Mouse (Mus musculus): ENCODE data around the gene Gm10160. TPM values are rescaled to one million over a fixed set of nuclear protein-coding genes. Genes with fewer than 3 reads are reported as not detected.
"Not testable (repeated sequence)": the region's sequence is repeated elsewhere in the genome, so short reads cannot be mapped to it uniquely, and the experiment has no call there.

Gm10160 gene
- polyA plus RNA-seq, 1 experiment from 2014 or later = not detected

DNA sequence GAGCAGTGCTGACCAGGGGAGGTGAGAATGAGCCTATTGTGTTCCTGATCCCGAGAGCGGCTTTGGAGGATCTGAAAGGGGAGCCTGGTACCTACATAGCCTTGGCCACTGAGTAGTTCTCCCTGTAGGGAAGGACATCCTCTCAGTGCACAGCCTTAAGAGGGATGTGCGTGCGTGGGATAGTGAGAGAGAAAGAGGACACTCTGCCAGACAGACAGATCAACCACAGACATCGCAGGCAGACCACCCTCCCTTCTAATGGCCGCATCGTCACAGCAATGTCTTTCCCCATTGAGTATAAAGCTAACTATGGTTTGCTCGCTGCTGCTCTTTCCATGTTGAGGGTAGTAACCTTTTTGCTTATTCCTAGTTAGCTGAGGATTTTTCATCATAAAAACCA, 11.7 kb downstream of the Gm10160 start:
- 84% methylated on average over 8 of the region's 8 CpGs for WGBS
- ATAC-seq (ENCODE audit: insufficient number of reproducible peaks, low FRiP score, low TSS enrichment, low read depth) = no peak
- no peak for DNase-seq (ENCODE audit: low spot score)

DNA sequence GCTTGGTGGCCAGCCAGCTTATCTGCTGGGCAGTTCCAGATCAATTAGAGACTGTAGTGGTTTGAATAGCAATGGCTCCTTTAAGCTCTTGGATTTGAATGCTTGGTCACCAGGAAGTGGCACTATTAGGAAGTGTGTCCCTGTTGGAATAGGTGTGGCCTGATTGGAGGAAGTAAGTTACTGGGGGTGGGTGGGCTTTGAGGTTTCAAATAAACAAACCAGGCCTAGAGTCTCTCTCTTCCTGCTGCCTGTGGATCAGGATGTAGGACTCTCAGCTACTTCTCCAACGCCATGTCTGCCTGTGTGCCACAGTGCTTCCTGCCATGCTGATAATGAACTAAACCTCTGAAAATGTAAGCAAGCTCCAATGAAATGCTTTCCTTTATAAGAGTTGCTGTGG, 12.6 kb downstream of the Gm10160 start:
- DNase-seq (ENCODE audit: low spot score) = no peak
- Histone ChIP-seq H3K9me3 (ENCODE audit: control insufficient read depth, low read length) (no peaks in the 10 kb centered on the region), H3K9ac (ENCODE audit: low read length) (no peak overlapping the region), H3K36me3 (ENCODE audit: control insufficient read depth, insufficient read depth, low read length) (no peaks in the 10 kb centered on the region), H3K27ac (replicated peaks; ENCODE audit: low read depth, low read length) (no peak overlapping the region), H3K27me3 (ENCODE audit: control insufficient read depth, insufficient read depth, low read length) (no peaks in the 10 kb centered on the region), H3K4me2 (ENCODE audit: low read depth, severe bottlenecking) (no peak overlapping the region), H3K4me3 (ENCODE audit: low read depth, low read length) (no peak overlapping the region), H3K4me1 (ENCODE audit: control insufficient read depth, insufficient read depth, low read length) (peaks cover 6% of the 10 kb centered on the region)
- no peak for ATAC-seq (ENCODE audit: insufficient number of reproducible peaks, low FRiP score, low TSS enrichment, low read depth)
- 77% methylated on average over 1 of the region's 1 CpGs for WGBS

More for the DNA sequence above, 11.7 kb downstream of the Gm10160 start:
- Histone ChIP-seq H3K27me3 (ENCODE audit: control insufficient read depth, insufficient read depth, low read length) (no peaks in the 10 kb centered on the region), H3K4me2 (ENCODE audit: low read depth, severe bottlenecking) (no peak overlapping the region), H3K9me3 (ENCODE audit: control insufficient read depth, low read length) (no peaks in the 10 kb centered on the region), H3K4me3 (ENCODE audit: low read depth, low read length) (no peak overlapping the region), H3K4me1 (ENCODE audit: control insufficient read depth, insufficient read depth, low read length) (peaks cover 6% of the 10 kb centered on the region), H3K27ac (replicated peaks; ENCODE audit: low read depth, low read length) (no peak overlapping the region), H3K9ac (ENCODE audit: low read length) (no peak overlapping the region), H3K36me3 (ENCODE audit: control insufficient read depth, insufficient read depth, low read length) (no peaks in the 10 kb centered on the region)

- Histone ChIP-seq H3K4me1 (ENCODE audit: control insufficient read depth, insufficient read depth, low read length) (peaks cover 2% of the 10 kb centered on the region; the same call in 1 of the 2 replicates), H3K9ac (ENCODE audit: low read length) (no peak overlapping the region), H3K27me3 (ENCODE audit: control insufficient read depth, insufficient read depth, low read length) (no peaks in the 10 kb centered on the region), H3K4me3 (ENCODE audit: low read depth, low read length) (no peak overlapping the region), H3K36me3 (ENCODE audit: control insufficient read depth, insufficient read depth, low read length) (no peaks in the 10 kb centered on the region), H3K27ac (replicated peaks; ENCODE audit: low read depth, low read length) (no peak overlapping the region), H3K4me2 (ENCODE audit: low read depth, severe bottlenecking) (no peak overlapping the region), H3K9me3 (ENCODE audit: control insufficient read depth, low read length) (no peaks in the 10 kb centered on the region)
- WGBS = 92% methylated on average over 7 of the region's 7 CpGs
- DNase-seq (ENCODE audit: low spot score) (no peak), ATAC-seq (ENCODE audit: insufficient number of reproducible peaks, low FRiP score, low TSS enrichment, low read depth) (no peak)
Measured at GRCm38 (mm10) chr7:81842141-81842540, 13.5 kb downstream of the Gm10160 start.

GRCm38 (mm10) chr7:81841439-81841838, 14.2 kb downstream of the Gm10160 start:
- no peaks in the 10 kb centered on the region; the same call in 1 of the 2 replicates for H3K4me1 ChIP-seq (ENCODE audit: control insufficient read depth, insufficient read depth, low read length)
- no peaks in the 10 kb centered on the region for H3K27me3 ChIP-seq (ENCODE audit: control insufficient read depth, insufficient read depth, low read length)
- no peak overlapping the region for H3K9ac ChIP-seq (ENCODE audit: low read length)
- no peak overlapping the region for H3K27ac ChIP-seq (replicated peaks; ENCODE audit: low read depth, low read length)
- H3K4me3 ChIP-seq (ENCODE audit: low read depth, low read length) = no peak overlapping the region
- H3K4me2 ChIP-seq (ENCODE audit: low read depth, severe bottlenecking) = no peak overlapping the region
- H3K36me3 ChIP-seq (ENCODE audit: control insufficient read depth, insufficient read depth, low read length) = no peaks in the 10 kb centered on the region
- no peaks in the 10 kb centered on the region for H3K9me3 ChIP-seq (ENCODE audit: control insufficient read depth, low read length)
- no peak for ATAC-seq (ENCODE audit: insufficient number of reproducible peaks, low FRiP score, low TSS enrichment, low read depth)
- DNase-seq (ENCODE audit: low spot score) = no peak
- WGBS = 84% methylated on average over 6 of the region's 6 CpGs

- Histone ChIP-seq H3K27ac (replicated peaks; ENCODE audit: low read depth, low read length) (no peak overlapping the region), H3K4me3 (ENCODE audit: low read depth, low read length) (no peak overlapping the region), H3K9me3 (ENCODE audit: control insufficient read depth, low read length) (no peaks in the 10 kb centered on the region), H3K4me2 (ENCODE audit: low read depth, severe bottlenecking) (no peak overlapping the region), H3K36me3 (ENCODE audit: control insufficient read depth, insufficient read depth, low read length) (no peaks in the 10 kb centered on the region), H3K4me1 (ENCODE audit: control insufficient read depth, insufficient read depth, low read length) (no peaks in the 10 kb centered on the region; the same call in 1 of the 2 replicates), H3K27me3 (ENCODE audit: control insufficient read depth, insufficient read depth, low read length) (no peaks in the 10 kb centered on the region), H3K9ac (ENCODE audit: low read length) (no peak overlapping the region)
- no peak for ATAC-seq (ENCODE audit: insufficient number of reproducible peaks, low FRiP score, low TSS enrichment, low read depth)
- WGBS = 71% methylated on average over 7 of the region's 7 CpGs
- DNase-seq (ENCODE audit: low spot score) = no peak
Measured at GRCm38 (mm10) chr7:81840661-81841181, 14.9 kb downstream of the Gm10160 start.

- Histone ChIP-seq H3K4me1 (ENCODE audit: control insufficient read depth, insufficient read depth, low read length) (no peaks in the 10 kb centered on the region), H3K9ac (ENCODE audit: low read length) (no peak overlapping the region), H3K36me3 (ENCODE audit: control insufficient read depth, insufficient read depth, low read length) (no peaks in the 10 kb centered on the region), H3K4me3 (ENCODE audit: low read depth, low read length) (no peak overlapping the region), H3K9me3 (ENCODE audit: control insufficient read depth, low read length) (no peaks in the 10 kb centered on the region), H3K27ac (replicated peaks; ENCODE audit: low read depth, low read length) (no peak overlapping the region), H3K4me2 (ENCODE audit: low read depth, severe bottlenecking) (no peak overlapping the region), H3K27me3 (ENCODE audit: control insufficient read depth, insufficient read depth, low read length) (no peaks in the 10 kb centered on the region)
- ATAC-seq (ENCODE audit: insufficient number of reproducible peaks, low FRiP score, low TSS enrichment, low read depth) (no peak), DNase-seq (ENCODE audit: low spot score) (no peak)
- WGBS = 68% methylated on average over 6 of the region's 6 CpGs
Measured at GRCm38 (mm10) chr7:81839746-81840145, 15.8 kb downstream of the Gm10160 start.

- H3K27ac ChIP-seq (replicated peaks; ENCODE audit: low read depth, low read length); H3K4me2 ChIP-seq (ENCODE audit: low read depth, severe bottlenecking); H3K4me3 ChIP-seq (ENCODE audit: low read depth, low read length); H3K27me3 ChIP-seq (ENCODE audit: control insufficient read depth, insufficient read depth, low read length); H3K9me3 ChIP-seq (ENCODE audit: control insufficient read depth, low read length); H3K4me1 ChIP-seq (ENCODE audit: control insufficient read depth, insufficient read depth, low read length); H3K9ac ChIP-seq (ENCODE audit: low read length); H3K36me3 ChIP-seq (ENCODE audit: control insufficient read depth, insufficient read depth, low read length); ATAC-seq (ENCODE audit: insufficient number of reproducible peaks, low FRiP score, low TSS enrichment, low read depth); DNase-seq (ENCODE audit: low spot score): not testable (repeated sequence)
- WGBS = 91% methylated on average over 5 of the region's 5 CpGs
Measured at GRCm38 (mm10) chr7:81837771-81838170, 17.8 kb downstream of the Gm10160 start.

GRCm38 (mm10) chr7:81835430-81835829, 20.2 kb downstream of the Gm10160 start:
- Histone ChIP-seq H3K4me2 (ENCODE audit: low read depth, severe bottlenecking) (no peak overlapping the region), H3K27ac (replicated peaks; ENCODE audit: low read depth, low read length) (no peak overlapping the region), H3K9ac (ENCODE audit: low read length) (no peak overlapping the region), H3K27me3 (ENCODE audit: control insufficient read depth, insufficient read depth, low read length) (no peaks in the 10 kb centered on the region), H3K4me1 (ENCODE audit: control insufficient read depth, insufficient read depth, low read length) (no peaks in the 10 kb centered on the region), H3K4me3 (ENCODE audit: low read depth, low read length) (no peak overlapping the region), H3K9me3 (ENCODE audit: control insufficient read depth, low read length) (no peaks in the 10 kb centered on the region), H3K36me3 (ENCODE audit: control insufficient read depth, insufficient read depth, low read length) (no peaks in the 10 kb centered on the region)
- ATAC-seq (ENCODE audit: insufficient number of reproducible peaks, low FRiP score, low TSS enrichment, low read depth) = no peak
- WGBS = 89% methylated on average over 5 of the region's 5 CpGs
- no peak for DNase-seq (ENCODE audit: low spot score)

DNA sequence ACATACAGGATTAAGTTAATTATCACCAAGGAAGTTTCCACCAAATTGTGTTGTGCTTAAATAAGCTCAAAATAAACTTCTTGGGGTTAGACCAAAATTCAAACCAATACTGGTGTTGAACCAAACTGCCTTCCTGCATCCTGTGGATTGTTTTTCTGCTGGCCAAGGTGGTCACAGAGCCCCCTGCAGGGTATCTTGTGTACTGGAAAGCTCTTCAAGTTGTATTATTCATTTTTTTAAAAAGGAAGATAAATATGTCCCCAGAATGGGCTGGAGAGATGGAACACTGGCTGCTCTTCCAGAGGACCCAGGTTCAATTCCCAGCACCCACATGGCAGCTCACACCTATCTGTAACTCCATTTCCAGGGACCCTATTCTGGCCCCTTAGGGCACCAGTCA, 20.7 kb downstream of the Gm10160 start:
- H3K9me3 ChIP-seq (ENCODE audit: control insufficient read depth, low read length) = no peaks in the 10 kb centered on the region
- no peaks in the 10 kb centered on the region for H3K27me3 ChIP-seq (ENCODE audit: control insufficient read depth, insufficient read depth, low read length)
- DNase-seq (ENCODE audit: low spot score) (no peak), ATAC-seq (ENCODE audit: insufficient number of reproducible peaks, low FRiP score, low TSS enrichment, low read depth) (no peak)
- H3K27ac ChIP-seq (replicated peaks; ENCODE audit: low read depth, low read length) = no peak overlapping the region
- H3K4me1 ChIP-seq (ENCODE audit: control insufficient read depth, insufficient read depth, low read length) = no peaks in the 10 kb centered on the region
- H3K4me3 ChIP-seq (ENCODE audit: low read depth, low read length) = no peak overlapping the region
- no peak overlapping the region for H3K9ac ChIP-seq (ENCODE audit: low read length)
- H3K36me3 ChIP-seq (ENCODE audit: control insufficient read depth, insufficient read depth, low read length) = no peaks in the 10 kb centered on the region
- H3K4me2 ChIP-seq (ENCODE audit: low read depth, severe bottlenecking) = no peak overlapping the region

All from limb, embryonic 11.5 days (tissue).